Mouse (Mus musculus): ENCODE measurements at regions not wholly inside any gene's neighbourhood (a gene's known extent, or its start where the extent isn't known, plus 50 kb on each side); places are given as distances from the start of the nearest gene placed in this dataset.

DNA sequence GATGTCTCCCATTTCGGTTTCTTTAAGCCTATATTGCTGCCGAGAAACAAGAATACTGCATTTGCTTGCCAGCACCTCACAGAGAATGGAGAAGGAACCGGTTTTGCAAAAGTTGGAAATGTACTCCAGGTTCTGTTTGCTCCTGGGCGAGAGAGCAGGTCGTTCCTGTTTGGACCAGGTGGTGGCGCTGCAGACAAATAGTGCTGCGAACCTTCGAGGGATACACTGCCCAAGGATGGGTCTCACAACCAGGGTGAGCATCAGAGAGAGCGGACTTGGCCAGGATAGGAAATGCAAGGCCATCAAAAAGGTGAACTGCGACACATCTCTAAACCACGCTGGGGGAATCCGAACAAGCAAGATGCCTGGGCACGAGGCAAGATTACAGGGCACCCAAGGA, 54.0 kb upstream of the Ets2 start:
- intact Hi-C loops (cut with DNase I), result loop anchor here (2.0 to 5.0 kb wide), 2 partner anchors 297 to 314 kb away; no protein-coding TSS in a partner anchor

- intact Hi-C loops (cut with DNase I), result no loop called here
Measured at GRCm38 (mm10) chr16:95642784-95643590, 56.6 kb upstream of the Erg start.

GRCm38 (mm10) chr16:95640670-95641069, 54.3 kb upstream of the Erg start:
- intact Hi-C loops (cut with DNase I), result no loop called here

DNA sequence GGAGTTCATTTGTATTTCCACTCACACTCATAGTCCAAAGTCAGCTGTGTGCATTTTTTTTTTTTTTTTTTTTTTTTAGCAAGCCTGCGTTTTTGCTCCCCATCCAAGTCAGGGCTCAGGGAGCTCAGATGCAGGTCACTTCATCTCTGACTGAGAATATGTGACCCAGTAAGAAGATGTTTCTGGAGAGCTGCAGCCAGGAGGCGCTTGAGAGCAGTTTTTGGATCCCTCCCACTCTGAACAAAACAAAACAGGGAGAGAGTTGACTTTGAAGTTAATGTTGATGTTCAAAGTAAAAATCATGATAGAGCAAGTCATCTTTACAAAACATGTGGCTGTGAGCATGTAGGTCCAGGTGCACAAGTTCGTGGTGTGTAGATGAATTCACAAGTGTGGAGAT, 53.3 kb upstream of the Erg start:
- intact Hi-C loops (cut with DNase I), result no loop called here

- intact Hi-C loops (cut with DNase I), result no loop called here
Measured at GRCm38 (mm10) chr16:95637850-95638249, 51.5 kb upstream of the Erg start.

DNA sequence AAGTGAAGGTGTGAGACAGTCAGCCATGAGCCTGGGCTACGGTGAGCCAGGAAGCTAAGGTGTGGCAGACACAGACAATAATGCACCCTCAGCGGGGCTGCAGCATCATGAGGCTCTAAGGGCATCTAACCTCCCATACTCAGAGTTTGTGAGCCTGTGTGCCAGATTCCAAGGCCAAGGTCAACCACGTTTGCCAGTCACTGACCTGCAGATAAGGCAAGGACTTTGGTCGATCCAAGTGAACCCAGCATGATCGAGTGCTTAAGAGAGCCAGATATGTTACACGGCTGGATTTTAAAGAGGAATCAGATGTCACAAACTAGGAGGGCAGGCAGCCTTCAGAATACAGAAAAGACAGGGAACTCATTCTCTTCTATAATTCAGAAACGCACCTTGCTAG, 50.2 kb upstream of the Erg start:
- intact Hi-C loops (cut with DNase I), result no loop called here
